ENCODE assay signal across 18 mouse cellular contexts in the genomic region with DNA sequence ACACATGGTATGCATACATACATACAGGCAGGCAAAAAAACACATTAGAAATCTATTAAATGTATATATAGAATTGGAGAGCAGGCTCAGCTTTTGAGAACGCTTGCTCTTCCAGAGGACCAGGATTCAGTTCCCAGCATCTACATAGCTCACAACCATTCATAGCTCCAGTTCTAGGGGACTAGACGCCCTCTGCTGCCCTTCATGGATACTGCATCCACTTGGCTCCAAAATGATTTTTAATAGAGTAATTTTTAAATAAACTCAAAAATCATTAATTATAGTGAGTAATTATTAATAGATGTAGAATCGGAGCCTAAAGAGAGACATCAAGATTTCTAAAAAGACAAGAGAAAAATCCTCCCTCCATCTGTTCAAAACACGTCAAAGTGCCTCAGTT. TPM values are rescaled to one million over a fixed set of nuclear protein-coding genes. Genes with fewer than 3 reads are reported as not detected.
A peak's percentile ranks its signal among the peaks of the same experiment; 100 is the strongest.
DNase-seq lines count a peak whose midpoint lies in the region; ATAC-seq and TF ChIP-seq lines count a peak whose summit lies in the region.
"Had no signal": no experiment of that assay in that cellular context is flagged by ENCODE, and none has a peak within 500 bp of the region (broad histone marks: within the 10 kb centered on the region; RNA-seq: fewer than 3 reads in every experiment).

No protein-coding gene starts in this region.

- in situ Hi-C loops in CH12.LX (cut with MboI; ENCODE audit: low pct_ligation_motif_present, low pct_unique_long_range_greater_than_20kb, low sequenced_read_pairs): loop anchor here (25.0 kb wide), 1 partner anchor 101 kb away; a partner anchor contains a TSS

- dilution Hi-C loops in CH12.LX (cut with MboI; ENCODE audit: extremely low pct_ligation_motif_present, extremely low pct_unique_long_range_greater_than_20kb, low sequenced_read_pairs): no loop called here

- TF ChIP-seq EP300 in CH12.LX (IDR thresholded peaks at IDR 0.05; ENCODE audit: low read length): no peak

- TF ChIP-seq CTCF in gastrocnemius, adult 2 months (IDR thresholded peaks at IDR 0.05): peak; percentile 45
- TF ChIP-seq CTCF in left cerebral cortex, adult 2 months (IDR thresholded peaks at IDR 0.05): peak; percentile 37
- peak in 1 of 2 experiments; percentile 23; a peak in 2 of 4 replicates for TF ChIP-seq CTCF in CH12.LX (conservative IDR thresholded peaks at IDR 0.05 in 1 of 2, IDR thresholded peaks at IDR 0.05 in 1 of 2; ENCODE audit: low read depth in 2 of 2, low read length in 2 of 2)

- no peak overlapping the region for H3K27ac ChIP-seq in gastrocnemius, adult 2 months
- no peak overlapping the region for H3K27ac ChIP-seq in left cerebral cortex, adult 2 months
- H3K27ac ChIP-seq in CH12.LX (ENCODE audit: insufficient read depth, low read depth): no peak overlapping the region
- H3K27ac ChIP-seq: forebrain, embryonic 12.5 days; heart, embryonic 10.5 days; intestine, embryonic 15.5 days; limb, embryonic 10.5 days; liver, embryonic 15.5 days had no signal

- TF ChIP-seq RAD21 in CH12.LX (IDR thresholded peaks at IDR 0.05; ENCODE audit: low read depth, low read length): peak; percentile 17

- no peak overlapping the region for H3K4me3 ChIP-seq in gastrocnemius, adult 2 months
- no peak overlapping the region for H3K4me3 ChIP-seq in left cerebral cortex, adult 2 months
- no peak overlapping the region for H3K4me3 ChIP-seq in CH12.LX (replicated peaks in 1 of 3; ENCODE audit: low read depth in 2 of 3, low read length in 2 of 3, poor library complexity in 1 of 3)
- H3K4me3 ChIP-seq: forebrain, embryonic 12.5 days; heart, embryonic 10.5 days; intestine, embryonic 15.5 days; limb, embryonic 10.5 days; liver, embryonic 15.5 days had no signal

- no peak for ATAC-seq in inflammation-experienced regulatory T-cells, adult 6 months
- ATAC-seq: intestine, embryonic 15.5 days had no signal

- H3K4me2 ChIP-seq in CH12.LX (ENCODE audit: insufficient read depth, low read depth, poor library complexity, severe bottlenecking): no peak overlapping the region
- H3K4me2 ChIP-seq: forebrain, embryonic 12.5 days; intestine, embryonic 15.5 days; liver, embryonic 15.5 days had no signal

- intact Hi-C loops in gastrocnemius, adult 2 months (cut with DNase I): no loop called here
- intact Hi-C loops in gastrocnemius, postnatal 36 days (cut with DNase I): loop anchor here (10.0 kb wide), 1 partner anchor 238 kb away; no protein-coding TSS in a partner anchor
- intact Hi-C loops in left cerebral cortex, adult 2 months (cut with DNase I): no loop called here

- peaks cover 5 to 10% of the 10 kb centered on the region in 2 experiments; a peak in 3 of 4 replicates for H3K4me1 ChIP-seq in CH12.LX (ENCODE audit: control insufficient read depth in 1 of 2, insufficient read depth in 2 of 2)

- H3K27me3 ChIP-seq in CH12.LX (replicated peaks): no peaks in the 10 kb centered on the region
- H3K27me3 ChIP-seq: forebrain, embryonic 12.5 days; intestine, embryonic 15.5 days; liver, embryonic 15.5 days had no signal

- H3K9me3 ChIP-seq in CH12.LX (replicated peaks; ENCODE audit: low read length): peaks cover 6% of the 10 kb centered on the region
- H3K9me3 ChIP-seq: heart, embryonic 10.5 days; intestine, embryonic 15.5 days; limb, embryonic 10.5 days; liver, embryonic 15.5 days had no signal

- peaks cover 28% of the 10 kb centered on the region for H3K79me2 ChIP-seq in CH12.LX (replicated peaks; ENCODE audit: control insufficient read depth, extremely low read depth, insufficient read depth, poor library complexity, severe bottlenecking)

- DNase-seq in gastrocnemius, adult 2 months: no peak
- no peak for DNase-seq in gastrocnemius, postnatal 36 days
- DNase-seq in left cerebral cortex, adult 2 months (ENCODE audit: extremely low spot score in 1 of 2, low spot score in 2 of 2): no peak
- no peak for DNase-seq in left cerebral cortex, adult 18-20 months (ENCODE audit: low spot score in 2 of 2)
- no peak for DNase-seq in CH12.LX (ENCODE audit: extremely low read depth)
- DNase-seq in R1 (ENCODE audit: low read depth, low spot score): peak; percentile 46
- DNase-seq in adipocyte (ENCODE audit: low spot score): no peak
- DNase-seq: adrenal gland, postnatal 36 days; cerebellum, adult 2 months; lung, postnatal 36 days; retina, postnatal 1 day; thymus, postnatal 25 days had no signal

- no peak overlapping the region for H3K9ac ChIP-seq in CH12.LX (ENCODE audit: insufficient read depth, low read depth)
- H3K9ac ChIP-seq: forebrain, embryonic 12.5 days; intestine, embryonic 15.5 days; liver, embryonic 15.5 days had no signal

- TF ChIP-seq POLR2A in CH12.LX (IDR thresholded peaks at IDR 0.05; ENCODE audit: low read depth, low read length): no peak

- H3K36me3 ChIP-seq in CH12.LX (replicated peaks in 1 of 2; ENCODE audit: control insufficient read depth in 1 of 2, insufficient read depth in 1 of 2, low read length in 1 of 2): peaks cover 47 to 77% of the 10 kb centered on the region in 2 experiments

TF ChIP-seq in CH12.LX, 34 proteins besides CTCF, POLR2A, EP300 and RAD21:
- TF ChIP-seq SMC3 (IDR thresholded peaks at IDR 0.05; ENCODE audit: low read depth, low read length) (0 out of 2 replicates have a peak, but pooled peaks have one; percentile 12), BHLHE40 (IDR thresholded peaks at IDR 0.05; ENCODE audit: low read depth, low read length) (no peak)

RNA-seq across cellular contexts. Expression of a gene that starts 6.1 kb away (rescaled TPM):
- total RNA-seq in gastrocnemius, adult 2 months (2021): 10 to 100 TPM; 12.7 to 13.9 TPM
- 10 to 100 TPM in 1 of 2 experiments, 1 to 10 TPM in 1; 9.3 to 11.6 TPM for total RNA-seq in gastrocnemius, postnatal 36 days (2021)
- 10 to 100 TPM; 40.8 to 41.3 TPM for total RNA-seq in left cerebral cortex, adult 2 months (2021)
- total RNA-seq in left cerebral cortex, adult 18-20 months (2021): 10 to 100 TPM; 36.5 to 37.4 TPM
- total RNA-seq in CH12.LX (2012; rRNA removed) (8.4 and 9.2 TPM in 2 replicates), CH12.LX (2014; rRNA removed) (8.8 and 10.3 TPM in 2 replicates)
- 10.9 and 13.5 TPM in 2 replicates for polyA plus RNA-seq in CH12.LX (2012; ENCODE audit: insufficient read length, low read depth)
- 10 to 100 TPM; 33.9 to 61.5 (median 43.2) TPM for polyA plus RNA-seq in inflammation-experienced regulatory T-cells, adult 6 months (2017; shearing (Covaris generic))

RNA-seq across cellular contexts. Expression of a gene that starts 32.4 kb away (rescaled TPM):
- 1 to 10 TPM; 4.3 to 6.3 TPM for total RNA-seq in gastrocnemius, adult 2 months (2021)
- total RNA-seq in gastrocnemius, postnatal 36 days (2021): 1 to 10 TPM; 2.8 to 3.0 TPM
- total RNA-seq in left cerebral cortex, adult 2 months (2021): 10 to 100 TPM; 58.0 to 59.9 TPM
- total RNA-seq in left cerebral cortex, adult 18-20 months (2021): 10 to 100 TPM; 64.8 to 66.3 TPM
- total RNA-seq in CH12.LX (2012; rRNA removed): 14.8 and 14.9 TPM in 2 replicates
- total RNA-seq in CH12.LX (2014; rRNA removed): 16.7 and 17.2 TPM in 2 replicates
- 17.1 and 18.3 TPM in 2 replicates for polyA plus RNA-seq in CH12.LX (2012; ENCODE audit: insufficient read length, low read depth)
- 1 to 10 TPM; 1.5 to 2.5 (median 1.8) TPM for polyA plus RNA-seq in inflammation-experienced regulatory T-cells, adult 6 months (2017; shearing (Covaris generic))
